Mouse (Mus musculus) forebrain, embryonic 13.5 days (tissue): ENCODE results near the gene Hfm1. TPM values are rescaled to one million over a fixed set of nuclear protein-coding genes. Genes with fewer than 3 reads are reported as not detected.

Experiments used
- ATAC-seq: fragments of 200-750 bp; cut with Nextera tagmentation; 2 replicates; pipeline ENCODE4 v1.8.0; 2017
- H3K27ac ChIP-seq: fragments of 300-500 bp; sonication (generic); 2 replicates; pipeline ENCODE4 v1.5.1; 2015; ENCODE audit warnings: inconsistent platforms, mild to moderate bottlenecking, moderate library complexity
- H3K27me3 ChIP-seq: fragments of 300-500 bp; sonication (generic); 2 replicates; pipeline ENCODE4 v1.6.1; 2015; ENCODE audit warnings: mild to moderate bottlenecking, inconsistent platforms
- H3K36me3 ChIP-seq: fragments of 300-500 bp; sonication (generic); 2 replicates; pipeline ENCODE4 v1.6.1; 2015; ENCODE audit warnings: mild to moderate bottlenecking, inconsistent platforms; ENCODE audit not compliant: poor library complexity, severe bottlenecking
- H3K4me1 ChIP-seq: fragments of 300-500 bp; sonication (generic); 2 replicates; pipeline ENCODE4 v1.6.1; 2015; ENCODE audit warnings: inconsistent platforms
- H3K4me2 ChIP-seq: fragments of 300-500 bp; sonication (generic); 2 replicates; pipeline ENCODE4 v1.6.1; 2015; ENCODE audit warnings: inconsistent platforms, mild to moderate bottlenecking, moderate library complexity
- H3K4me3 ChIP-seq: fragments of 300-500 bp; sonication (generic); 2 replicates; pipeline ENCODE4 v1.5.1; 2015; ENCODE audit warnings: mild to moderate bottlenecking, inconsistent platforms
- H3K9ac ChIP-seq: fragments of 300-500 bp; sonication (generic); 2 replicates; pipeline ENCODE4 v1.6.1; 2015; ENCODE audit warnings: mild to moderate bottlenecking, inconsistent platforms
- H3K9me3 ChIP-seq: fragments of 300-500 bp; sonication (generic); replicated peaks from 2 replicates; pipeline ENCODE4 v1.6.1; 2016; ENCODE audit warnings: inconsistent platforms
- WGBS: fragments of 180-500 bp; shearing (Covaris S2); methylation state at CpG from one replicate; pipeline ENCODE4 v1.1.7; 2015; 5-methylcytosine and 5-hydroxymethylcytosine counted together
- polyA plus RNA-seq: library from polyadenylated mRNA; unstranded; fragments of >200 nt; fragmentation: Nextera tagmentation; extraction: Ambion mirVana; gene quantifications from 2 replicates; pipeline ENCODE4 v1.2.1, GENCODE M21; 2015

Gene Hfm1
- polyA plus RNA-seq, 1 experiment from 2014 or later: 5.5 TPM

DNA sequence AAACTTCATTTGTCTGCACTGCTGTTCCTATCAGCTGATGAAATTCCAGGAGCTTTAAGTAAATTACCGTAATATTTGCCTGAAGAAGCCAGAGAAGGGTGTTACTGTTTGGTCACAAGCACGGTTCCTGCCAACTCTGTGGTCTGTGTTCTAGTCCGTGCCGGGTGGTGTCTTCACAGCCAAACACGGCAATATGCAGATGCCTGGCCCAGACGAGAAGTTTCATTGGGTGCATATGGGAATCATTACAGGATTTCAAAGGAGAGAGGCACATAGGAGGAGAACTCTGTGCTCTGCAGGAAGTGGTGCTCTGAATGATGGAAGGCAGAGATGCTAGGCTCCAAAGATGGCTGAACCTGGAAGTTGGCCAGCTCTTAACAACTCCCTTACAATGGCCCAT, 94.7 kb downstream of the Hfm1 start:
- H3K27ac ChIP-seq: no peak overlapping the region
- H3K9me3 ChIP-seq: no peaks in the 10 kb centered on the region
- ATAC-seq: no peak
- no peaks in the 10 kb centered on the region for H3K4me1 ChIP-seq
- 92% methylated on average over 6 of the region's 6 CpGs for WGBS
- no peak overlapping the region for H3K4me3 ChIP-seq
- H3K4me2 ChIP-seq: no peak overlapping the region
- H3K27me3 ChIP-seq: no peaks in the 10 kb centered on the region; the same call in 1 of the 2 replicates
- H3K9ac ChIP-seq: no peak overlapping the region
- no peaks in the 10 kb centered on the region for H3K36me3 ChIP-seq

- no peak overlapping the region for H3K27ac ChIP-seq
- no peak overlapping the region for H3K9ac ChIP-seq
- no peaks in the 10 kb centered on the region for H3K36me3 ChIP-seq
- peaks cover 3% of the 10 kb centered on the region for H3K27me3 ChIP-seq
- H3K9me3 ChIP-seq: no peaks in the 10 kb centered on the region
- H3K4me3 ChIP-seq: no peak overlapping the region
- H3K4me2 ChIP-seq: no peak overlapping the region
- 83% methylated on average over 4 of the region's 4 CpGs for WGBS
- ATAC-seq: no peak
- peaks cover 4% of the 10 kb centered on the region for H3K4me1 ChIP-seq
Observed at GRCm38 (mm10) chr5:106830775-106831174, 95.3 kb downstream of the Hfm1 start.

DNA sequence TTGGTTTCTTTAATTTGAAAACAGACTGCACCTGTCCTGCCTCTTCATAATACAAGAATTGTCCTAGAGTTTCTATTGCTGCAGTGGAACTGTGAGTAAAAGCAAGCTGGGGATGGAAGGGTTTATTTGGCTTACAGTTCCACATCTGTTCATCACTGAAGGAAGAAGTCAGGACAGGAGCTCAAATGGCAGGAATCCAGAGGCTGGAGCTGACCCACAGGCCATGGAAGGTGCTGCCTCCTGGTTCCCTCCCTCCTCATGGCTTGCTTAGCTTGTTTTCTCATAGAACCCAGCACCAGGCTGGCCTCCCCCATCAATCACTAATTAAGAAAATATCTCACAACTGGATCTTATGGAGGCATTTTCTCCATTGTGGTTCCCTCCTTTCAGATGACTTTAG, 99.4 kb downstream of the Hfm1 start:
- Histone ChIP-seq H3K27me3 (peaks cover 7% of the 10 kb centered on the region; the same call in 1 of the 2 replicates), H3K27ac (no peak overlapping the region), H3K4me1 (peaks cover 14% of the 10 kb centered on the region), H3K4me2 (no peak overlapping the region), H3K36me3 (no peaks in the 10 kb centered on the region), H3K4me3 (no peak overlapping the region), H3K9me3 (no peaks in the 10 kb centered on the region), H3K9ac (no peak overlapping the region)
- ATAC-seq: no peak

DNA sequence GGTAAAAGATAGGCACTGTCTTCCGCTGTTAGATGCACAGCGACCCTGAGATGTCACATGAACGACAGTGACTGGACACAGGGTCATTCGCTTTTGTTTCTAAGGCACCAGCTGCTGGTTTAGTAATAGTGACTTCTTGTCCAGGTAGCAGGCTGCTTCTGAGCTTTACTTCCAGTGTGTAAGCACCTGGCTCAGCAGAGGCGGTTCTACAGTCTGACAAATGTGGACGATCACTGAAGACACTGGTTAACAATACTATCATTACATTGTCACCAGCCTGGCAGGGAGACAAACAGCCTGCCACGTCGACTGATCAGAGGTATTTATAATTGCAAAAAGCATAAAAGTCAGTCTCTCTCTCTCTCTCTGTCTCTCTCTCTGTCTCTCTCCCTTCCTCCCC, 100.1 kb downstream of the Hfm1 start:
- Histone ChIP-seq H3K9ac (no peak overlapping the region), H3K4me1 (peaks cover 14% of the 10 kb centered on the region), H3K27me3 (peaks cover 7% of the 10 kb centered on the region; the same call in 1 of the 2 replicates), H3K36me3 (no peaks in the 10 kb centered on the region), H3K4me3 (no peak overlapping the region), H3K4me2 (peak overlapping the region; percentile 69), H3K9me3 (no peaks in the 10 kb centered on the region), H3K27ac (no peak overlapping the region)
- WGBS: 55% methylated on average over 8 of the region's 8 CpGs
- ATAC-seq: no peak

- Histone ChIP-seq H3K27ac (peak overlapping the region; percentile 53), H3K4me1 (peaks cover 14% of the 10 kb centered on the region), H3K36me3 (no peaks in the 10 kb centered on the region), H3K9ac (peak overlapping the region; percentile 60), H3K4me3 (peak overlapping the region; percentile 40), H3K27me3 (peaks cover 7% of the 10 kb centered on the region; the same call in 1 of the 2 replicates), H3K9me3 (no peaks in the 10 kb centered on the region), H3K4me2 (peak overlapping the region; percentile 69)
- peak; percentile 78 for ATAC-seq
- WGBS: 6% methylated on average over 19 of the region's 19 CpGs
Observed at GRCm38 (mm10) chr5:106825301-106825853, 100.7 kb downstream of the Hfm1 start.

GRCm38 (mm10) chr5:106824716-106825115, 101.4 kb downstream of the Hfm1 start:
- Histone ChIP-seq H3K4me3 (0 out of 2 replicates have a peak overlapping the region, but pooled peaks have one; percentile 40), H3K4me2 (peak overlapping the region; percentile 69), H3K27me3 (peaks cover 7% of the 10 kb centered on the region; the same call in 1 of the 2 replicates), H3K27ac (no peak overlapping the region), H3K9ac (0 out of 2 replicates have a peak overlapping the region, but pooled peaks have one; percentile 60), H3K9me3 (no peaks in the 10 kb centered on the region), H3K4me1 (peaks cover 14% of the 10 kb centered on the region), H3K36me3 (no peaks in the 10 kb centered on the region)
- peak; percentile 30; the same call in 1 of the 2 replicates for ATAC-seq
- 79% methylated on average over 5 of the region's 5 CpGs for WGBS

DNA sequence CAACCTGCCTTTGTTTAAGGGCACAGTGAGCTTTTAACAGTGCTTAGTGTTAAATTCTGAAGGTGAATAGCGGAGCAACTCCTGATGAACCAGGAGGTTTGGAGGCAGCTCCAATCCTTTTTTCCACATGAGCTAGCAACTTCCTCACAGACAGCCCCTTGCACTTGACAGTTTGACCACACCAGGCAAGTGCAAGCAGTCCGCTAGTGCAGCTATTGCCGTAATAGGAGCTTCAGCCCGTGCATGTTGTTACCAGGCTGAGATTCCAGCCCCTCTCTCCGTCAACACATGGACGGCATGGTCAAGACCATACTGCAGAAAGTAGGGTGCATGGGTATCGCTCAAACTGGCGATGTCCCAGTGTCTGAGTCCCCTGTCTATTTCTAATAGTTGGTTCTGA, 106.5 kb downstream of the Hfm1 start:
- peaks cover 13% of the 10 kb centered on the region for H3K27me3 ChIP-seq
- no peak overlapping the region for H3K9ac ChIP-seq
- H3K36me3 ChIP-seq: no peaks in the 10 kb centered on the region
- 85% methylated on average over 8 of the region's 8 CpGs for WGBS
- H3K4me1 ChIP-seq: peaks cover 4% of the 10 kb centered on the region; the same call in 1 of the 2 replicates
- ATAC-seq: no peak
- H3K9me3 ChIP-seq: no peaks in the 10 kb centered on the region
- no peak overlapping the region for H3K27ac ChIP-seq
- no peak overlapping the region for H3K4me2 ChIP-seq
- no peak overlapping the region for H3K4me3 ChIP-seq

DNA sequence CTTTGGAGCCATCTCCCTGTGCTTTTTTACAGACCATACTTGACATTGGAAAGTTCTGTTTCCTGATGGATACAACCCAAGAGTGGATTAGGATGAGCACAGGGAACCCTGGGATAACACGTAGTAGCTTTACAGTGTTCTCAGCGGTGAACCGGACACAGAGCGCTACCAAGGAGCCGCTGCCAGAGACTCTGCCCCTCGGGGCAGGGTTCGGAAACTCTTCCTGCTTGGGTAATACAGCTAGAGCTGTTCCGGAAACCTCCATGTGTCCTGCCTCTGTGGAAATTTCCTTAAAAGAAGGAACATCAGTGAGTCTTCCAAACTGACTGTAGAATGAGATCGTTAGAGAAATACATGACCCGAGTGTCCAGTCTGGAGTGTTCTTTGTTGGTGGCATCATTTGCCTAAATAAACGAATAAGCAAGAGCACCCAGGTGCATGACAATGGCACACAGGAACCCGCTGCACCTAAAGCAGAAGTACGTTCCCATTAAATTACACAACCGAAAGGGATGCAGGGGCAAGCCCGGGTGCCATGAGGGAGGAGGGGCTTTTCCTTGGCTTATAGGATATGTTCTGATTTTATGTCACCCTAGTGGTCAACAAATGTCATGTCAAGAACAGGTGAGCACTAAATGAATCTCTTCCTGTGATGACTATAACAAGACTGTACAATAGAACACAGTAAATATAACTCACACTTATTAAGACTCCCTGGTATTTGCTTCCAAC, 110.0 kb downstream of the Hfm1 start:
- no peak for ATAC-seq
- H3K4me3 ChIP-seq: no peak overlapping the region
- 53% methylated on average over 15 of the region's 15 CpGs for WGBS
- peaks cover 25% of the 10 kb centered on the region for H3K27me3 ChIP-seq
- peak overlapping the region; percentile 17; the same call in 1 of the 2 replicates for H3K4me2 ChIP-seq
- H3K36me3 ChIP-seq: no peaks in the 10 kb centered on the region
- no peak overlapping the region for H3K9ac ChIP-seq
- no peaks in the 10 kb centered on the region for H3K9me3 ChIP-seq
- H3K4me1 ChIP-seq: peaks cover 4% of the 10 kb centered on the region; the same call in 1 of the 2 replicates
- no peak overlapping the region for H3K27ac ChIP-seq

DNA sequence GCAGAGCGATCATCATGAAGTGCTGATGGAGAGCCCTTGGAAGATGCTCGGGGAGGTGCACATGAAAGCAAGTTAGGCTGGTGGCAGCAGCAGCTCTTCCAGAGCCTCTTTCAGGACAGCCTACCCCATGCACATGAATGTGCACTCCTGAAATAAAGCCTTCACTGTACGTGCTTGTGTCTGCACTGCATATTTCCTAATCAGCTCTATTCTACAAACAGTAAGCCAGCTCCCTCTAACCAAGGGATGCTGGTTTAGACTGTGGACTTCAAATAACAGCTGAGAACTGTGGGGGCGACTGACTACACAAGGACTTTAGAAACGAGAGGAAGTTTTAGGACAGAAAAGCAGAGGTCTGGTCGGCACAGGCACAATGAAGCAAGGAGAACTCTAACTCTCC, 111.5 kb downstream of the Hfm1 start:
- H3K27me3 ChIP-seq: peaks cover 26% of the 10 kb centered on the region
- H3K27ac ChIP-seq: no peak overlapping the region
- H3K4me1 ChIP-seq: peaks cover 4% of the 10 kb centered on the region; the same call in 1 of the 2 replicates
- H3K9ac ChIP-seq: no peak overlapping the region
- no peak overlapping the region for H3K4me3 ChIP-seq
- H3K36me3 ChIP-seq: no peaks in the 10 kb centered on the region
- ATAC-seq: no peak
- 66% methylated on average over 6 of the region's 6 CpGs for WGBS
- no peaks in the 10 kb centered on the region for H3K9me3 ChIP-seq
- no peak overlapping the region for H3K4me2 ChIP-seq

GRCm38 (mm10) chr5:106803094-106803493, 123.0 kb downstream of the Hfm1 start:
- Histone ChIP-seq H3K4me3 (no peak overlapping the region), H3K27me3 (peaks cover 19% of the 10 kb centered on the region), H3K36me3 (no peaks in the 10 kb centered on the region), H3K4me2 (no peak overlapping the region), H3K9ac (no peak overlapping the region), H3K4me1 (peaks cover 5% of the 10 kb centered on the region; the same call in 1 of the 2 replicates), H3K27ac (no peak overlapping the region), H3K9me3 (no peaks in the 10 kb centered on the region)
- WGBS: 2% methylated on average over 12 of the region's 12 CpGs
- peak; percentile 44; the same call in 1 of the 2 replicates for ATAC-seq

- Histone ChIP-seq H3K27ac (no peak overlapping the region), H3K4me2 (peak overlapping the region; percentile 60), H3K36me3 (no peaks in the 10 kb centered on the region), H3K27me3 (peaks cover 19% of the 10 kb centered on the region), H3K4me3 (peak overlapping the region; percentile 28), H3K9me3 (no peaks in the 10 kb centered on the region), H3K4me1 (peaks cover 5% of the 10 kb centered on the region; the same call in 1 of the 2 replicates), H3K9ac (no peak overlapping the region)
- peak; percentile 82 for ATAC-seq
- 5% methylated on average over 32 of the region's 32 CpGs for WGBS
Observed at GRCm38 (mm10) chr5:106801886-106802798, 124.0 kb downstream of the Hfm1 start.
